Comparison of ENCODE assay signal across 8 mouse cellular contexts in genomic region chr8:117107533-117107932, GRCm38 (mm10). TPM values are rescaled to one million over a fixed set of nuclear protein-coding genes. Genes with fewer than 3 reads are reported as not detected.
DNase-seq lines count a peak whose midpoint lies in the region; ATAC-seq and TF ChIP-seq lines count a peak whose summit lies in the region.

No protein-coding gene starts in this region.

- no peak overlapping the region for H3K4me2 ChIP-seq in liver, postnatal 0 days (ENCODE audit: low read depth, low read length)

- H3K27ac ChIP-seq in liver, postnatal 0 days (ENCODE audit: low read depth), result no peak overlapping the region

- H3K4me3 ChIP-seq in liver, postnatal 0 days (ENCODE audit: low read depth, low read length), result no peak overlapping the region

- peak; percentile 89 for TF ChIP-seq CTCF in liver, postnatal 0 days (IDR thresholded peaks at IDR 0.05; ENCODE audit: low read depth)

- H3K9me3 ChIP-seq in liver, postnatal 0 days (ENCODE audit: low read length), result peaks cover 5% of the 10 kb centered on the region; the same call in 1 of the 2 replicates

- H3K4me1 ChIP-seq in liver, postnatal 0 days (ENCODE audit: insufficient read depth), result no peaks in the 10 kb centered on the region

- no peak overlapping the region for H3K9ac ChIP-seq in liver, postnatal 0 days (replicated peaks)

- TF ChIP-seq EP300 in liver, postnatal 0 days (IDR thresholded peaks at IDR 0.05; ENCODE audit: low read depth), result no peak

- peaks cover 6% of the 10 kb centered on the region for H3K36me3 ChIP-seq in liver, postnatal 0 days (replicated peaks; ENCODE audit: insufficient read depth, low read length)

- WGBS in liver, postnatal 0 days (ENCODE audit: insufficient replicate concordance), result 20% methylated on average over 9 of the region's 9 CpGs

- no peak for ATAC-seq in liver, postnatal 0 days

- no peaks in the 10 kb centered on the region for H3K27me3 ChIP-seq in liver, postnatal 0 days (ENCODE audit: insufficient read depth, low read length)

- DNase-seq in A20 (ENCODE audit: low read depth, low spot score), result peak; percentile 87
- DNase-seq in Muller cell, postnatal 12 days (ENCODE audit: inconsistent ontology term), result peak; percentile 26
- DNase-seq in cerebellum, adult 9-10 months, result peak; percentile 64
- DNase-seq in gastrocnemius, postnatal 25 days, result peak; percentile 27
- DNase-seq in kidney, postnatal 25 days, result peak; percentile 68 to 85
- peak; percentile 73 for DNase-seq in liver, postnatal 0 days
- peak; percentile 83 for DNase-seq in retina, embryonic 14.5 days (ENCODE audit: low spot score)
- DNase-seq in thymus, postnatal 36 days, result peak; percentile 78 to 82

RNA-seq across cellular contexts. Expression of gene Bco1, which starts 11.9 kb away (rescaled TPM):
- total RNA-seq in gastrocnemius, postnatal 25 days (2021), result not detected
- polyA plus RNA-seq in liver, postnatal 0 days (2015; fragmentation: Nextera tagmentation; extraction: Ambion mirVana), result 6.6 and 8.1 TPM in 2 replicates

RNA-seq across cellular contexts. Expression of gene Pkd1l2, which starts 25.3 kb away (rescaled TPM):
- total RNA-seq in gastrocnemius, postnatal 25 days (2021), result under 1 TPM; 0.08 to 0.19 TPM
- 0.06 TPM in 1 of 2 replicates, not detected in the other for polyA plus RNA-seq in liver, postnatal 0 days (2015; fragmentation: Nextera tagmentation; extraction: Ambion mirVana)

RNA-seq across cellular contexts. Expression of gene Gan, which starts 50.4 kb away (rescaled TPM):
- total RNA-seq in gastrocnemius, postnatal 25 days (2021), result 1 to 10 TPM; 4.0 to 4.9 TPM
- polyA plus RNA-seq in liver, postnatal 0 days (2015; fragmentation: Nextera tagmentation; extraction: Ambion mirVana), result 0.60 and 0.62 TPM in 2 replicates

Comparison
In these comparisons a context has a peak if more than half of its experiments do, and no peak if none do; other contexts are left out.
1. DNase-seq: peak in every context shown above with its lines; median percentile 87 in A20; 83 in retina, embryonic 14.5 days; 80 in thymus, postnatal 36 days; 76 in kidney, postnatal 25 days; 73 in liver, postnatal 0 days; 64 in cerebellum, adult 9-10 months; 27 in gastrocnemius, postnatal 25 days; 26 in Muller cell, postnatal 12 days.